Mouse (Mus musculus) small intestine, adult 2 months (tissue): ENCODE results near the gene Nck2.

Experiments used
- CTCF ChIP-seq: fragments of 200-500 bp; IDR thresholded peaks from 2 replicates; pipeline ENCODE4 v1.5.1; 2012; ENCODE audit warnings: low read depth, mild to moderate bottlenecking, control low read depth, inconsistent platforms, low read length, moderate library complexity, mixed read lengths; ENCODE audit not compliant: insufficient replicate concordance, insufficient read length; ENCODE audit errors: extremely low read depth
- POLR2A ChIP-seq: fragments of 200-500 bp; IDR thresholded peaks from 2 replicates; pipeline ENCODE4 v1.6.1; 2012; ENCODE audit warnings: low read depth, mild to moderate bottlenecking, control low read depth, inconsistent platforms, low read length, moderate library complexity

- TF ChIP-seq POLR2A (no peak), CTCF (no peak)
Observed at GRCm38 (mm10) chr1:43550525-43550924, 106.1 kb downstream of the Nck2 start.
